Mouse (Mus musculus): ENCODE results near the gene Khnyn.

Gene Khnyn

GRCm38 (mm10) chr14:55884713-55885113, at the start of gene Khnyn:
Khnyn (plus strand) TSS chr14:55884947.
- peak; percentile 88 for DNase-seq (ENCODE audit: low read depth)

- DNase-seq (ENCODE audit: low read depth), result no peak
Observed at GRCm38 (mm10) chr14:55838312-55838711, 46.4 kb upstream of the Khnyn start.

- DNase-seq (ENCODE audit: low read depth), result no peak
Observed at GRCm38 (mm10) chr14:55838740-55839139, 46.0 kb upstream of the Khnyn start.

DNA sequence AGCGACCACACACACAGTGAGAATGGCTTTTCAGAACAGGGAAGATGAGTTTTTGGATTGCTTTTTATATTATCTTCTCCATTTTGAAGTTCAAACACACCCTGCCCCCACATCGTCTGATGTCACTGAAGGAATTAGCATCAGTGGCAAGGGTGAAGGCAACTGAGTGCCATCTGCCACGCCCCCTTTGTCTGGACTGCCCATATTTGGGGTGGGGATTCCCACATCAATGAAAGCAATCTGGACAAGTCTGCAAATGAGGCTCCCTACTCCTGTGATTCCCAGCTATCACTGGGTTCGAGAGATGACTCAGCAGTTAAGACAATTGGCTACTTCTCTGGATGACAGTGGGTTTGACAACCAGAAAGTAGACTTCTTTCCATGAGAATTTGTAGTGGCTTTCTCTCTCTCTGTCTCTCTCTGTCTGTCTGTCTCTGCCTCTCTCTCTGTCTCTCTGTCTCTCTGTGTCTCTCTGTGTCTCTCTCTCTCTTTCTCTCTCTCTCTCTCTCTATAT, 43.8 kb upstream of the Khnyn start:
- no peak for DNase-seq (ENCODE audit: low read depth)

DNA sequence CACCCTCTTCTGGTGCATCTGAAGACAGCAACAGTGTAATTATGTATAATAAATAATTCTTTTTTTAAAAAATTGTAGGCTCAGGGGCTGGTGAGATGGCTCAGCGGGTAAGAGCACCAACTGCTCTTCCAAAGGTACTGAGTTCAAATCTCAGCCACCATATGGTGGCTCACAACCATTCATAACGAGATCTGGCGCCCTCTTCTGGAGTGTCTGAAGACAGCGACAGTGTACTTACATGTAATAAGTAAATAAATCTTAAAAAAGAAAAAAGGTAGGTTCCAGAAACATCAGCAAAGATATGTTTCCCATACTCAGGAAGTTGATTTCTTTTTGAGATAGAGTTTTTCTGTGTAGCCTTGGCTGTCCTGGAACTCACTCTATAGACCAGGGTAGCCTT, 42.0 kb upstream of the Khnyn start:
- DNase-seq (ENCODE audit: low read depth), result no peak

- no peak for DNase-seq (ENCODE audit: low read depth)
Observed at GRCm38 (mm10) chr14:55845506-55846294, 39.0 kb upstream of the Khnyn start.

DNA sequence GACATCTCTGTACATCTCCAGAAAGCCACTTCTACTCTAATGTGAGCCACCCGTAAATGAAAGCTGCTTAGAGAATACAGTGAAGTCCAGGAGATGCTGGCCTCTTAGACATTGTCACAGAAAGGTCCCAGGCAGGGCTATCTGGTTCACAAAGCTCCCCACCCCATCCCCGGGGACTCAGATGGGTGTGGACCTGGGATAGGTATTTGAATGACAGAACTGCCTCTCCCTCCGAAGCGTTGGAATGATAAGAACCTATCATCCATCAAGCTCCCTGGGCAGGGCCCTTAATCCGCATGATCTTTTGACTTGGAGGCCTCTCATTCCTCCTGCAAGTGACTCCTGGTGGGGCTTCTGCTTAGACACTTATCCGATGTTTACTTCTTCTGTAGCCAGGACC, 33.9 kb upstream of the Khnyn start:
- no peak for DNase-seq (ENCODE audit: low read depth)

DNA sequence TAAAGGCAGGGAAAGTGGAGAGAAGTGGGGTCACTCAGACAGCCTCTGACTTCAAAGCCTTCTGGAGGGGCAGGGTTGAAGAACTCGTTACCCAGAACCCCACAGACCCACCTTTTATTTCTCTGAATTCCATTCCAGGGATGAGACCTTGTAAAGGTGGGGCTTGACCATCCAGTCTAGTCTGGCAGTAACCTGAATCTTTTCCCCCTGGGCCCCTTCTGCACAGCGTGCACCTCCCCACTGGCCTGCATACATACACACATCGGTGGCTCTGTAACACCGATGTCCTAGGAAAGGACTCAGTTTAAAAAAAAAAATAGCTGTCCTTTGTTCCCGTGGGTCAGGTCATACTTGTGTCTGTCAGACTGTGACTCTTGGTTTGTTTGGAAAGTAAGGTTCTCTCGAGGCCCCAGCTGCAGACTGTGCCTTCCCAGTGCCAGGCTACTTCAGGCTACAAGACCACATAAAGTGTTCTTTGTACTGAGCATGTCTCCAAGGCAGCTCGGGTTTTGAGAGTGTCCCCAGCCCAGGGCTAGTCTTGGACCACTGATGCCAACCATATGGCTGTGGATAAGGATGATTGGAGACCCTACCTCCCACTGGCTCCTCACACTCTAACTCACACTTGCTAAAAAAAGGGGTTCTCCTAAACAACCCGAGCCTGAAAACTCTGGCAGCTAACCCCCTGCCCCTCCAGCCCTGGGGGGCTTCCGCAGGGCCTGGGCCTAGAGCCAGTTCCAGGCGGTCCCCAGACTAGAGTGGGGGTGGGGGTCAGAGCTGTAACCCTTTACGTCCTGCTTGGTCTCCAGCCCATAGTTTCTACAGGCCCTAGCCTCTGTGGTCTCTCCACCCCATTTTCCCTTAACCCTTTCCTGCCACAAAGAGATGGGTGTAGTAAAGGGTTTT, 31.8 kb upstream of the Khnyn start:
- no peak for DNase-seq (ENCODE audit: low read depth)

GRCm38 (mm10) chr14:55853621-55854285, 31.0 kb upstream of the Khnyn start, which contains the start of gene Nynrin:
Nynrin (plus strand) TSS chr14:55854010.
- DNase-seq (ENCODE audit: low read depth), result no peak

DNA sequence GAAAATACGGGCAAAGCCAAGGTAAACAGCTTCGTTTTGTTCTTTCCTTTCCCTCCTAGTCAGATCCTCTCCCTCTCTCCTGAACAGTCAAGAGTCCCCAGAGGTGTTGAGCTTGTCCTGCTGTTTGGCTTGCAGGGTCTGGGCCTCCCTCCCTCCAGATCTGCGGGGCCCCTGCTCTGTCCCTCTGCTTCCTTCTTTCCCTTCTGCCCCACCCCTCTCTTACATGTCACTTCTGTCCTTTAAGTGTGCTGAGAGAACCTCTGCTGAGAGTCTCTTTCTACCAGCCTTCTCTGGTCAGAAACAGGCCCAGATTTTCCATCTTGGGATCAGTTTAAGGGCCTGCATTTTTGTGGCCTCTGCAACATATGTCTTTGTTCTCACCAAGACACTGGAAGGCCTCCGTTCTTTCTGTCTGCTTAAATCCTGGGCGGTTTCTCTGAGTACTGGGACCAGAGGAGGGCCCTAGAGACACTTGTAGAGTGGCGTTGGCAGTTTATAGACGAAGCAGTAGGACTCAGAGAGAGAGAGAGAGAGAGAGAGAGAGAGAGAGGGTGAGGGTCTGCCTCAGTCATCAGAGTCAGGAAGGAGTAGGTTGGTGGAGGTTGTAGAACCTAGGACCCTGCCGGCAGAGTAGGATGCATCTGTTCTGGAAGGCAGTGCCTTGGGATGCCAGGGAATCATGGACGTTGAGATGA, 30.2 kb upstream of the Khnyn start:
- no peak for DNase-seq (ENCODE audit: low read depth)

GRCm38 (mm10) chr14:55855101-55855561, 29.6 kb upstream of the Khnyn start:
- DNase-seq (ENCODE audit: low read depth), result no peak

GRCm38 (mm10) chr14:55857588-55857987, 27.2 kb upstream of the Khnyn start:
- DNase-seq (ENCODE audit: low read depth), result no peak

GRCm38 (mm10) chr14:55862186-55862585, 22.6 kb upstream of the Khnyn start:
- no peak for DNase-seq (ENCODE audit: low read depth)

DNA sequence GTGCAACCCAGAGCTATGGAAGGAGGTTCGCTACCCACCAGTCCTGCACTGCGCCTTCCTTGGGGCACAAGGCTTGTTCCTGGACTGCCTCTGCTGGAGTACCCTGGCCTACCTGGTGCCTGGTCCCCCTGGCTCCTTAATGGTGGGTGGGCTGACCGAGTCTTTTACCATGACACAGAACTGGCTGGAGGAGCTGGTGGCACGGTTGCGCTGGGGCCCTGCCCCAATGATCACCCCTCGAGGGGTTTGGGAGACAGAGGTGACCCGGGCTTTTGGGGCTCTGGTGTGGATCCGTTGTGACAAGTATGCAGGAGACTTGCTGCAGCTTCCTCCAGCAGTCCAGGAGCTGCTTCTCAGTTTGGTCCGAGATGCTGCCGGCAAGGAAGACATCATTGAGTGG, 21.8 kb upstream of the Khnyn start:
- DNase-seq (ENCODE audit: low read depth), result no peak

DNA sequence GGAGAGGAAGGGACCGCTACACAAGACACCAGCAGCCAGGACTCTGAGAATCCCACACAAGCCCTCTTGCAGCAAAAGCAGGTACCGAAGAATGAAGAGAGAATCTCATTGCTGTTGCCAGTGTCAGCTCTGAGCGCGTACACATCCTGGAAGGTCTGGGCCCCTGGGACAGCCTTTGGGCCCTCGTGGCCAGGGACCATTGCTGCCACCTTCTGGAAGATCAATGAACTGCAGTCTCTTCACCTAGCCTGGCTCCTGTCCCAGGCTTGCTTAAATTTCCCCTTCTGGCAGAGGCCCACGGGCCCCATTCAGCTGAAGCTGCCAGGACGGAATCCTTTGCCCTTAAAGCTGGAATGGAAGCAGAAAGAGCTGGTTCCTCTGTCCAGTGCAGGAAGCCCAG, 21.0 kb upstream of the Khnyn start:
- DNase-seq (ENCODE audit: low read depth), result no peak

- no peak for DNase-seq (ENCODE audit: low read depth)
Observed at GRCm38 (mm10) chr14:55866962-55867361, 17.8 kb upstream of the Khnyn start.

GRCm38 (mm10) chr14:55868230-55869026, 16.3 kb upstream of the Khnyn start:
- no peak for DNase-seq (ENCODE audit: low read depth)

DNA sequence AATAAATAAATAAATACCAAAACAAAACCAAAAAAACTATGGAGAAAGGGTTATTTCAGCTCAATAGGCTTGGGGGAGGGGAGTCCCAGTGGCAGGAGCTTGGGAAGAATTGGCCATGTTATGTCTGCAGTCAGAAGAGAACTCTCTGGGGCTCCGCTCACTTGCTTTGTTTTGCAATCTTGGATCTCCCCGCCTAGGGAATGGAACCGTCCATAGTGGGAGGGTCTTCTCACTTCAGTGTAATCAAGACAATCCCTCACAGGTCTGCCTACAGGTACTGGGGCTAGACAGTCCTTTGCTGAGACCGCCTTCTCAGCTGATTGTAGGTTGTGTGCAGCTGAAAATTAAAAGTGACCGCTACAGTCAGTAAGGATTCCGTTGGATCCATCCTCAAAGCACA, 15.2 kb upstream of the Khnyn start:
- no peak for DNase-seq (ENCODE audit: low read depth)

DNA sequence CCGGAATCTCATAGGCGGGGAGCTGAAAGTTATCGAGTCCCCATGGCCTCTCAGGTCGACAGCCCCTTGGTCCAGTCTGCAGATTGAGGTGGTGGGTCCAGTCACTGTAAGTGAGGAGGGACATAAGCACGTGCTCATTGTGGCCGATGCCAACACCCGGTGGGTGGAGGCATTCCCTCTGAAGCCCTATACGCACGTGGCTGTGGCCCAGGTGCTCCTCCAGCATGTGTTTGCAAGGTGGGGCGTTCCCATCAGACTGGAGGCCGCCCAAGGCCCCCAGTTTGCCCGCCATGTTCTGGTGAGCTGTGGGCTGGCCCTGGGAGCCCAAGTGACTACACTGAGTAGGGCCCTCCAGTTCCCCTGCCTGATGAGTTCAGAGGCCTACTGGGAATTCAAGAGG, 12.7 kb upstream of the Khnyn start:
- no peak for DNase-seq (ENCODE audit: low read depth)

DNA sequence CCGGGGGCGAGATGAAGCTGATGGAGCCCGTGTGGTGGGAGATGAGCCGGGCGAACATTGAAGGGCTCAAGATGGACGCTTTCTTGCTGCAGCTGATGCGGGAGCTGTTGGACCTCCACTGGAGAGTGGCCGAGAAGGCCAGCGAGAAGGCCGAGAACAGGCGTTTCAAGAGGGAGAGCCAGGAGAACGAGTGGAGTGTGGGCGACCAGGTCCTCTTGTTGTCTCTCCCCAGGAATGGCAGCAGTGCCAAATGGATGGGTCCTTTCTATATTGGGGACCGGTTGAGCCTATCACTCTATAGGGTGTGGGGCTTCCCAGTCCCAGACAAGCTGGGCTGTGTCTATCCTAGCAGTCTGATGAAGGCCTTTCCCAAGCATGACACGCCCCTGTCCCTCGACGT, 12.2 kb upstream of the Khnyn start:
- no peak for DNase-seq (ENCODE audit: low read depth)

- no peak for DNase-seq (ENCODE audit: low read depth)
Observed at GRCm38 (mm10) chr14:55873242-55873713, 11.5 kb upstream of the Khnyn start.

Measured in fibroblast of lung, adult 2 months (primary cell).